8 mouse cellular contexts compared by ENCODE assay signal in the genomic region with DNA sequence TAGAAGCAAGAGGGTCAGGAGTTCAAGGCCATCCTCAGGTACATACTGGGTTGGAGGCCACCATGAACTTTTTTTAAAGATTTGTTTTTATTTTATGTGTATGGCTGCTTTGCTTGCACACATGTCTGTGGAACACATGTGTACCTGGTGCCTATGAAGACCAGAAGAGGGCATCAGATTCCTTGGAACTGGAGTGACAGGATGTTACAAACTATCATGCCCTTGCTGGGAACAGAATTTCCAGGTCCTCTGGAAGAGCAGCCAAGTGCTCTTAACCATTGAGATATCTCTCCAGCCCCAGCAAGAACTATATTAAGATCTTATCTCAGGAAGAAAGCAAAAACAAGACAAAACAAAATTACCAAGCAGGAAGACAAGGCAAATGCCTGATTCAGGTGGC. TPM values are rescaled to one million over a fixed set of nuclear protein-coding genes. Genes with fewer than 3 reads are reported as not detected.
DNase-seq lines count a peak whose midpoint lies in the region; ATAC-seq and TF ChIP-seq lines count a peak whose summit lies in the region.

No protein-coding gene starts in this region.

- no peak for ATAC-seq in intestine, embryonic 16.5 days
- ATAC-seq in neural tube, embryonic 13.5 days (ENCODE audit: low read depth), result no peak

- no peak for TF ChIP-seq POLR2A in cortical plate, adult 2 months (IDR thresholded peaks at IDR 0.05; ENCODE audit: extremely low read depth, insufficient read depth, low read length)

- 0 out of 2 replicates have a peak, but pooled peaks have one; percentile 13 for TF ChIP-seq CTCF in layer of hippocampus, adult 2 months (conservative IDR thresholded peaks at IDR 0.05)
- TF ChIP-seq CTCF in cortical plate, adult 2 months (IDR thresholded peaks at IDR 0.05; ENCODE audit: extremely low read depth, insufficient read depth, low read length), result no peak

- H3K9ac ChIP-seq in intestine, embryonic 16.5 days (ENCODE audit: low read depth, low read length), result no peak overlapping the region
- peak overlapping the region; percentile 89; the same call in 1 of the 2 replicates for H3K9ac ChIP-seq in neural tube, embryonic 13.5 days

- no peaks in the 10 kb centered on the region for H3K27me3 ChIP-seq in intestine, embryonic 16.5 days (replicated peaks; ENCODE audit: control insufficient read depth, insufficient read depth, low read length)
- no peaks in the 10 kb centered on the region for H3K27me3 ChIP-seq in neural tube, embryonic 13.5 days

- H3K4me1 ChIP-seq in cortical plate, adult 2 months (ENCODE audit: control insufficient read depth, insufficient read depth, low read length), result peaks cover 3% of the 10 kb centered on the region
- H3K4me1 ChIP-seq in intestine, embryonic 16.5 days (ENCODE audit: control insufficient read depth, insufficient read depth, low read length), result peaks cover 6% of the 10 kb centered on the region
- peaks cover 25% of the 10 kb centered on the region for H3K4me1 ChIP-seq in neural tube, embryonic 13.5 days (replicated peaks)

- peak overlapping the region; percentile 62 for H3K4me3 ChIP-seq in layer of hippocampus, adult 2 months
- H3K4me3 ChIP-seq in cortical plate, adult 2 months (ENCODE audit: insufficient read depth, low read length), result peak overlapping the region; percentile 65; the same call in 1 of the 2 replicates
- H3K4me3 ChIP-seq in intestine, embryonic 16.5 days (ENCODE audit: low read length), result 0 out of 2 replicates have a peak overlapping the region, but pooled peaks have one; percentile 12
- H3K4me3 ChIP-seq in neural tube, embryonic 13.5 days, result peak overlapping the region; percentile 65

- no peaks in the 10 kb centered on the region for H3K36me3 ChIP-seq in intestine, embryonic 16.5 days (ENCODE audit: control insufficient read depth, insufficient read depth, low read length)
- H3K36me3 ChIP-seq in neural tube, embryonic 13.5 days, result no peaks in the 10 kb centered on the region

- H3K27ac ChIP-seq in layer of hippocampus, adult 2 months, result no peak overlapping the region
- H3K27ac ChIP-seq in cortical plate, adult 2 months (ENCODE audit: insufficient read depth, low read length), result no peak overlapping the region
- H3K27ac ChIP-seq in intestine, embryonic 16.5 days (ENCODE audit: low read length), result no peak overlapping the region
- H3K27ac ChIP-seq in neural tube, embryonic 13.5 days (replicated peaks), result no peak overlapping the region

- no peak for DNase-seq in layer of hippocampus, adult 2 months (ENCODE audit: low spot score in 2 of 2)
- DNase-seq in layer of hippocampus, adult 18-20 months (ENCODE audit: low spot score in 2 of 2), result no peak
- no peak for DNase-seq in retina, embryonic 14.5 days (ENCODE audit: low spot score)
- DNase-seq in cerebellum, adult 11 months, result no peak
- no peak for DNase-seq in cerebellum, adult 9-11 months

- H3K9me3 ChIP-seq in intestine, embryonic 16.5 days (ENCODE audit: control insufficient read depth, low read length), result no peaks in the 10 kb centered on the region
- H3K9me3 ChIP-seq in neural tube, embryonic 13.5 days, result no peaks in the 10 kb centered on the region

- peak overlapping the region; percentile 47 for H3K4me2 ChIP-seq in intestine, embryonic 16.5 days (ENCODE audit: low read depth, low read length)
- H3K4me2 ChIP-seq in neural tube, embryonic 13.5 days, result peak overlapping the region; percentile 76

RNA-seq across cellular contexts. Expression of gene Ppp6c, which starts 1.6 kb away (rescaled TPM):
- total RNA-seq in layer of hippocampus, adult 2 months (2021), result 10 to 100 TPM; 62.1 to 66.3 TPM
- 10 to 100 TPM; 67.7 to 68.4 TPM for total RNA-seq in layer of hippocampus, adult 18-20 months (2021)
- polyA plus RNA-seq in cortical plate, adult 2 months (2012; rRNA removed), result 45.2 and 47.4 TPM in 2 replicates
- polyA plus RNA-seq in intestine, embryonic 16.5 days (2015; fragmentation: Nextera tagmentation; extraction: Ambion mirVana), result 70.4 and 72.4 TPM in 2 replicates
- 74.1 and 74.7 TPM in 2 replicates for polyA plus RNA-seq in neural tube, embryonic 13.5 days (2015; fragmentation: Nextera tagmentation; extraction: Ambion mirVana)

RNA-seq across cellular contexts. Expression of gene Scai, which starts 34.1 kb away (rescaled TPM):
- 10 to 100 TPM; 53.8 to 58.7 TPM for total RNA-seq in layer of hippocampus, adult 2 months (2021)
- total RNA-seq in layer of hippocampus, adult 18-20 months (2021), result 10 to 100 TPM; 48.2 to 50.0 TPM
- 12.2 and 14.2 TPM in 2 replicates for polyA plus RNA-seq in cortical plate, adult 2 months (2012; rRNA removed)
- 3.9 and 4.2 TPM in 2 replicates for polyA plus RNA-seq in intestine, embryonic 16.5 days (2015; fragmentation: Nextera tagmentation; extraction: Ambion mirVana)
- polyA plus RNA-seq in neural tube, embryonic 13.5 days (2015; fragmentation: Nextera tagmentation; extraction: Ambion mirVana), result 15.9 and 16.1 TPM in 2 replicates

Comparison
In these comparisons a context has a peak if more than half of its experiments do, and no peak if none do; other contexts are left out.
1. H3K4me3 ChIP-seq: peak in every context shown above with its lines; median percentile 65 in cortical plate, adult 2 months; 65 in neural tube, embryonic 13.5 days; 62 in layer of hippocampus, adult 2 months; 12 in intestine, embryonic 16.5 days.